Mouse (Mus musculus): ENCODE measurements around the gene Zfp507.

DNA sequence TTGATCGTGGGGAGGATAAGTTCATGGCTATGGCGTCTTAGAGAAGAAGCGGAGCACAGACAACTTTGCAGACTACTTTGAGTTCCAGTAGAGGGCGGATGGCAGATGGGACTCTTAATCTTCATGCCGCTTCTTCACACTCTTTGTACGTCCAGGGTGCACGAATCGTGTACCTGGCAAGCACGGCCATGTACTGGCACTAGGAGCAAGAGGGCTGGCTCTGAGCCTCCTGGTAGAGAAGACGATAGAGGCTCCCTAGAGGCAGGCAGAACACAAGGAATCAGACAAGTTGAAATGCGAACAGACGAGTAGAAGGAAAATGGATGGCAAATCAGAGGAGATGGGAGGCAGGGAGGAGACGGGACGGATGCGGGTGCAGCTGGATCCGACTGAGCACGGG lies 19.5 kb upstream of the Zfp507 start:
- no peak for TF ChIP-seq CTCF (IDR thresholded peaks at IDR 0.05; ENCODE audit: low read depth)
- no peak for TF ChIP-seq EP300 (optimal IDR thresholded peaks at IDR 0.05)
